Mouse (Mus musculus): ENCODE results near the gene Asb18.

Asb18 gene

DNA sequence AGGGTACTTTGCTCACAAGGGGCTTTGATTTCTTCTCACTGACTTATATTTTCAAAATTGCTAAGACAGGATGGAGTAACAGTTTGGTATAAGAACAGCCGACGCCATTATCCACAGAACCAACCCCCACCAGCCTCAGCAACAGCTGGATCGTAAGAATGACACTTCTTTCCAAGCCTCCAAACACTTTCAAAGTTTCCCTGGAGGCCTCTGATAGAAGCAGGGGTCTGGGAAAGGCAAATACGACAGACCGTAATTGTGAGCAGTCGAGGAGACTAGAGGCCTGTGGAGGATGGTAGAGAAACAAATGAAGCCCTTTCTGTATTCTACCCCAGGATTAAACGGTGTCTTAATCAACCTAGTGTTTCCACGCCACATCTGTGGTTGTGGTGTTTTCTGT lies 42.6 kb downstream of the Asb18 start:
- DNase-seq (ENCODE audit: low read depth, low spot score) = no peak

DNA sequence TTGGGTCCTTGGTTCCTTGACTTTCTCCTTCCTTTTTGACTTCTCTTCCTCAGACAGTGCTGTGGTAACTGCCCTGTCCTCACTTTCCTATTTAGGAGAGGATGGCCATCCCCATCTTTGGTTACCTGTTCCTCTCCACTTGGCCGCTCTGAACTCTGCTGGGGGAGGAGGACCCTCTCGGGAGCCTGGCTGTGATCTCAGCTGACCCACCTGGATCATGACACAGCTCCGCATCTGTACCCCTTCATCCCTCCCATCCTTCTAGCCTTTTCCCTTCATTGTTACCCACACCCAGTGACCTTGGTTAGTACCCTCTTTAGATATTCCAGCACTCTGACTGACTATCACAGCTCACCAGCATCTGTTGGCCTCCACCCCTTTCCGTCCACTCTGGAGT lies 44.8 kb downstream of the Asb18 start:
- no peak for DNase-seq (ENCODE audit: low read depth, low spot score)

DNA sequence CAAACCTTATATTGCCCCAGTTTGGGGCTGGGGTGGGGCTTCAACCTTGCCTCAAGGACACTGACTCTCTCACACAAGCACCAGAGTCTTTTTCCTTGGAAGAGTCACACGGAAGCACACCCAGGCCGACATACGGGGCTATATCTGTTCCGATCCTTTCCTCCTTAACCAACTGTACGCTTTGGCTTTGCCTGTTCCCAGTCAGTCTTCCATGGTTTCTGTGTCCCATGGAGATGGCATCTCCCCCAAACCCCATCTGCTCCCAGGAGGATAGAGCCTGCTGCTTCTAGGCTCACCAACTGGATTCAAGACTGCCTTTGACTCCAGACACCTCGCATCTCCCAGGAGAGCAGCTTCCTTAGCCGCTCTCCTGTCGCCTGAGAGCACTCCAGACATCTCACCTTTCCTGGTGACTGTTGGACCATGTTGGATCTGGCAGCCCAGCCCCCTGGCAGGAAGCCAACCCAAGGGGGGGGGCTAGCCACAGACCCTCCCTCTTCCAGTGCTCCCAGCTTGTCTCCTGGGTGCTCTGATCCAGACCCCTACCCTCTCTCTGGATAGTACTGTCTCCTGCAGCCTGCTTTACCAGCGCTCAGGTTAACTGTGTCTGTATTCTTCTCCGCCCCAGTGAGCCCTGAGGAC lies 45.3 kb downstream of the Asb18 start:
- DNase-seq (ENCODE audit: low read depth, low spot score) = no peak

DNA sequence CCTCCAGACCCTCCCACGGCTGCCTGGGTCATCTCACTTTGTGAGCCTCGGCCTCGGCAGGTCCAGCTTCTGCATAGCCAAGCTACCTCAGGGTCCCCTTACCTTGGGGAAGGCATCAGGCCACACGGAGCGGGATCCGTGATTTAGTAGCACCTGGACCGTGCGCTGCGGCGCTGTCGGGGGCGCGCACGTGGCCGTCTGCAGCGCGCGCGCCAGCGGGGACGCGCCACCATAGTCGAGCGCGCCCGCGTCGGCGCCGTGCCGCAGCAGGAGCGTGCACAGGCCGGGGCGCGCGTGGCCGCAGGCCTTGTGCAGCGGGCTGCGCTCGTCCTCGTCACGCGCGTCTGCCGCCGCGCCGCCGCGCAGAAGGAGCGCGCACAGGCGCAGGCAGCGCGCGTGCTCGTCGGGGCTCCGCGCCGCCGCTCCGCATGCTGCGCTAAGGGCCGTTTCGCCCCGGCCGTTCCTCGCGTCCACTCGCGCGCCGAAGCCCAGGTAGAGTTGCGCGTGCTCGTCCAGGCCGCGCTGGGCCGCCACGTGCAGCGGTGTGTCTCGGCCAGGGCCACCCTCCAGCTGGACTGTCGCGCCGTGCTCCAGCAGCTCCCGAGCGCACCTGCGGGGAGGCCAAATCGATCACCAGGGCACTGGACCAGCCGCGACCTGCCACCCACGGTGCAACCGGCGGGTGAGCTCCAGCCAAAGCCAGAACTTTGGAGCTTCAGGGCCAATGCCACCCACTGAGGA lies 46.2 kb downstream of the Asb18 start:
- no peak for DNase-seq (ENCODE audit: low read depth, low spot score)

DNA sequence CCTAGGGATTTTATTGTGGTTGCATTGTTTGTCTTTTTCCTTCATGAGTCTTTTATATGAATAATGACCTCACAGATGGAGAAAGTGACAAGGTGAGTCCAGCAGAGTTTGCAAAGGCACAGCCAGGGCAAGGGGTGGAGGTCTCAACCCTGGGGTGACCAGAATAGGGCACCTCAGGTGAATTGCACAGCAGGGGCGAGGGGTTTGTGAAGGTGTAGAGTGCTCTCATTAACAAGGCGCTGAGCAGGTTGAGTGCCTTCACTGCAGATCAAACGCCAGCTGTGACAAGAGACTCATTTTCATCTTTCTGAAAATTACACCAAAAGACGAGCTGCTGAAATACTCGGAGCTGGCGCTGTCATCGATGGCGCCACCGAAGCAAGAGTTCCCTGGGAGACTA lies 46.9 kb downstream of the Asb18 start:
- no peak for DNase-seq (ENCODE audit: low read depth, low spot score)

DNA sequence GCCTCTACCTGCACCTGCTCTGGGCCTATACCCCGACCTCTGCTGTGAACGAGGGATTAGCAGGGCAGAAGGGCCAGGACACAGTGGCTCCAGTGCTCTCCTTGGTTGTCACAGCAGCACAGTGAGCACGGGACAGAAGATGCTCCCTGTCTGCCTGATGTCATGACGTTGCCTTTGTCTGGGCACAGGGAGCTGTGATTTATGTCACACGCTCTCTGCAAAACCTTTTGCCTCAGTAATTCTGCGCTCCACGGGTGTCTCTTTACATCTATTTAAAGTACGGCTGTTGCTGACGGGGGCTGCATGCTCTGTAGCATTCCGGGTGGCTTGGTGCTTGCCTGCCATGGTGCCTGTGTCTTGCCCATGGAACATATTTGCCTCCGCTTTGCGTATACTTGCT lies 50.0 kb downstream of the Asb18 start:
- DNase-seq (ENCODE audit: low read depth, low spot score) = peak; percentile 71

DNA sequence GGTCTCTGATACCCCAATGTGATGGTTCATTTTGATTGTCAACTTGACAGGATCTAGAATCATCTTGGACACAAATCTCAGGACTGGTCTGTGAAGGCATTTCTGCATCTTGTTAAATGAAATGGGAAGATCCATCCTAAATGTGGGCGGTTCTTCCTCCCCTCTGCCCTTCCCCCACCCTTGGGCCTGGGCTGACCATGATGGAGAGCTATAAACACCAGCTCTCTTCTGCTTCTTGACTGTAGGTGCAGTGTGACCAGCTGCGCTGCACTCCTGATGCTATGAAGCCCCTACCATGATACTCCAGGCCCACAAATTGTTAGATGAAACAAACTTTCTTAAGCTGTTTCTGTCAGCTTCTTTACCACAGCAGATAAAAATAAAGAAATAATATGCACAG lies 51.2 kb downstream of the Asb18 start:
- DNase-seq (ENCODE audit: low read depth, low spot score) = no peak

DNA sequence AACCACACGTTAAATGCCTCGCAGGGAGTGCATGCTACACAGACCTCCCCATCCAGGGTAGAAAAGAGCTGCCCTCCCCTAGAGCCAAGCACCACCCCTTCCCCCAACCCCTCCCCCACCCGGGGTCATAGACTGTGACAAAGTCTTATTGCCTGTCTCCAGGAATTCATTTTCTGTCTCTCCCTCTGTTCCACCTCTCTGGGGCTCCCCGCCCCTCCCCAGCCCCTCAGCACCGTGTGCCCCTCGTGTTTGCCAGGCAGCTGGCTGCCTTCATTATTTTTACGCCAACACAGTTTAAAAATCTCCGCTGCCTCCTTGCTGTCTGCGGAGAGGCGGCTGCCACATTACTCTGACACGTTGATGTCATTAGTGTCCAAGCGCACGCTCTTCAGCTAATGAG lies 52.4 kb downstream of the Asb18 start:
- DNase-seq (ENCODE audit: low read depth, low spot score) = no peak

DNA sequence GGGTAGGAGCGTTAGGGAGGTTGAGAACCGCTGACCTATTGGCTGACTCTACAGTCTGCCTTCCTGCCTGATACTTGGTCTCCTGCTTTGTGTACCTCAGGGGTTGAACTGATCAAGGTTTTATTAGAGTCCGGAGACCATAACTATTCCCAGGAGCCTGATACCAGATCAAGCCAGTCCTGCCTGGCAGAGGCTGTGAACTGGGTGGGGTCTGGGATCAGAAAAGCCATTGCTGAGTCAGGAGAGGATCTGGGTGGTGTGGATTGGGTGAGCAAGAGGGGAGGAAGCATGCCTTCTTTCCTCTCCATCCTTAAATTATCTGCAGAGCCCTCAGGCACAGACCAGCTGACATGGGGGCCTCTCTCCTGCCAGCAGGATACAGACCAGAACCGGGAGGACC lies 55.1 kb downstream of the Asb18 start:
- no peak for DNase-seq (ENCODE audit: low read depth, low spot score)

DNA sequence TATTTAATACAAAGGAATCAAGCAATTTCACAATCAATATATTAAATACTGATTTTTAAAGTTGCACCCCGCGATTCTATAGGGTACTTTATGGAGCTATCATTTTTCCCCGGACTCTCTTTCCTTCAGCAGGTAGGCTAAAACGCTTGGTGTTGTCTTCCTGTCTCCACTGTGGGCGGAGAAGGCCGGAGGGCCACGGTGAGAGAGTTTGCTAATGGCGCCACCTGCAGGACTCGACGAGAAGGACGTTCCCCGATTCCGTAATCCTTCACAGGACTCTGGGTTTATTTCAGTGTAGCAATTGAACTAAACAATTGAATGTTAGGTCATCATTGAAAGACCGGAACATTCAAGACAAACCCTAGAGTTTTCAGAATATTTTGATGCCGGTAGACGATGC lies 71.3 kb downstream of the Asb18 start:
- peak; percentile 85 for DNase-seq (ENCODE audit: low read depth, low spot score)

DNA sequence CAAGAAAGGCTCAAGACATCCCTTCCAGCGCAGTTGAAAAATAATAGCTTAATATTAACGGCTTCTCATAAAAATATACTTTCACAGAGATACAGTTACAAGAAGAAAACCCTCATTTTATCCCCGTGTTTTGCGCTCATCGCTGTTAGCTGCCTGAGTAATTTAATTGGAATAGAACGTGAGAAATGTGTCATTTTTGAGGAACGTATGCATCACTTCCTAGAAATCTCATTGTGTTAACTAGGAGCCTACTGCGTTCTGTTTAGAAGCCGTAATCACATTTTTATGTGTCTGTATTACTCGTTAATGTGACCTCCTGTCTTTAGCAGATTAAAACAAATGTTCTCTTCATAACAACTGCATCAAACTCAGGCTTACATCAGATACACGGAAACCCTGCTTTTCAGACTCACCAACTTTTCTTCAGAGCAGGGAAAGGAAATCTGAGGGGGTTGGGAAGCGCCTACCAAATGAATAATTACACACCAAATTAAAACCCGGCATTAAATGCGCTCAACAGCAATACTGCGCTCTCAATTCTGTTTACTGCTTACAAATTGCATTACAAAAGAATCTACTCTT lies 72.0 kb downstream of the Asb18 start:
- no peak for DNase-seq (ENCODE audit: low read depth, low spot score)

DNA sequence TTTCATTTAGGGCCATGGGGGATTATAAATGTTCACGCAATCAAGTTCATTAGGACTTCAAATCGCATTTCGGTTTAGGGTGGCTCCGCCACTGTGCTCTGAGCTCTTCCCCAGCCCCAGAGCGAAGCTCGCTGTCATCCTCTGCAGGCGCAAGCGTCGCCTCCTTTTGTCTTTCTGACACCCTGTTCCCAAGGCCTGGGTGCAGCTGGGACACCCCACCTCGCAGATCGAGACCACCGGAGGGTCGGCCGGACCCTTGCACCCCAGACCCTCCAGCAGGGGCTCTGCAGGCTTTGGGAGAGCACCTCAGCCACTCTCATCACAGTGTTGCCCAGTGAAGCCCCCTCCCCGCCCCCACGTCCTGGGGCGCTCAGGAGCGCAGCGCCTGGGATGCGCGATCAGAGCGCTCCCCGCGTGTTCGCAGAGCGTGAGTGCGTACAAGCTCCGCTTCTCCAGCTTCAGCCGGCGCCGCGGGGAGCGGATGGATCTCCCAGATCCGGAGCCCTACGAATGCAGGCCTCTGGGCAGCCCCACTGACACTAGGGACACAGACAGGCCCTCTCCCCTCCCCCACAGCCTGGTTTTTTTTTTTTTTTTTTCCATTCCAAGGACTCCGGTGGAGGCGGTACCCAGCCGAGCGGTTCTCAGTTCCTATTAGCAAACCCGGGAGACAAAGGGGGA lies 72.6 kb downstream of the Asb18 start:
- DNase-seq (ENCODE audit: low read depth, low spot score) = no peak

DNA sequence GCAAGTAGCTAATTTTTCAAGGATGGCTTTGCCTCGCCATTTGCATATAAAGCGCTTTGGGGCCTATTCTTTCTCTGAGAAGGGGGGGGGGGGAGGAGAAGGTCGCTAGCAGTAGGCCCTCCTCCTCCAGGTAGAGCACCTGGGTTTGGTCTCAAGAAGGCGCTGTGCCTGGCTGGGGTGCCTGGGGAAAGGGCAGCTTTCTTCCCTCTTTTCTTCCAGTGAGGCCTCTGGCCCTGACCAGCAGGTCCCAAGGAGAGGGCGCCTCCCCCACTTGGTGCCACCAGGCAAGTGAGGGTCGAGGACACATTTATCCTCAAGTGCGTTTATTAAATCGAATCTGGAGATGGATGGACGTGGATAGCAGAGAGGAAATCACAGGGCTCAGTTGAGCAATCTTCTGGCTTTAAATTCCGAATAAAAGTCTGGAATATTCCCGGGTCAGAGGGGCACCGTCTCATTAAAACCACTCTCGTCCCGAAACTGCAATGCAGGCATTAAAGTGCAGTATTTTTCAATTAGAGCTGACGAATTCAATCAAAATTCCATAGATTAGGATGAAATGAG lies 73.4 kb downstream of the Asb18 start:
- DNase-seq (ENCODE audit: low read depth, low spot score) = no peak

DNA sequence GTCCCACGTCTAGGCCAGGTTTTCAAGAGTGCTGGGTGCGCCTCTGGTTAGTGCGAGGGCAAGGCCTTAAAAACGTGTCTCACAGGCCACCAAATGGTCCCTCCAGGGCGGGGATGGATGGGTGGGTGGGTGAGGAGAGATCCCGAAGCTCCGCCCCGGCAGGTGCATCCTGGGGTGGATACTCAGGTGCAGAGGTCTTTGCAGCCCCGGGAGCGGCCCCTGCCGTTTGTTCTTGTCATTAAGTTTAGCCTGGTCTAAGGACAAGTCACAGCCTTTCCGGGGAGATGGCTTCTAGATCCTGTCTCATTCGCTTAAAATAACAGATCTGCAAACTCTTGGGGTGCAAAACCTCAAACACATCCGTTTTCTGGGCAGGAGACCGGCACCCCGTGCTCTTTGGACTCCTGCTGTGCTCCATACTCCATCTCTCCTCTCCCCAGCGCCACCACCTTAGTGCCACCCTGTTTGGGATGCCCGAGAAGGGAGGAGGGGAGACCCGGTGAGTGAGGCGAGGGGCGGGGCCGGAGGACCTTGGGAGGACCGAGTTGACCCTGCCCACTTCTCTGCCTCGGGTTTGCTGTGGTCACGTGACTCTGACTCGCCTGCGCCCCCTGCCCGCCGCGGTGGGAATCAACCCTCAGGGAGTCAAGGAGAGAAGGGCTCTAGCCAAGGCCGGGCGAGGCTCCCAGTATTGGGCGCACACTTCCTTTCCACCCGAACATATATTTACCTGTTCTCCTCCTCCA lies 74.3 kb downstream of the Asb18 start:
- DNase-seq (ENCODE audit: low read depth, low spot score) = peak; percentile 90

DNA sequence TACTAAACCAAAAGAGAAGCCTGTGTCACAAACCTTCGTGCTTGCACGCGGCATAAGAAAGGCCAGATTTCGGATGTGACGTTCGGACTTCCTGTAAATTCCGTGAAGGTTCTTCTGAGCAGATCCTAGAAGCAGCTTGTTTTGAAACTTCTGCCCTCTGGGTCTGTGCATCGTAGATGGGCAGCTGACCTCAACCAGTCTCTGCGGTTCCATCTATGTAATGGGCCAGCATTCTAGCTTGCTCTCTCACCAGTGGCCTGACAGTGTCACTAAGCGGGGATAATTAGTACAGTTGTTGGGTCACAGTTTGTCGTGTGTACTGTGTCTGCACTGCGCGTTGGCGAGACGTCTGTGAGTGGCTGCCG lies 74.9 kb downstream of the Asb18 start:
- no peak for DNase-seq (ENCODE audit: low read depth, low spot score)

DNA sequence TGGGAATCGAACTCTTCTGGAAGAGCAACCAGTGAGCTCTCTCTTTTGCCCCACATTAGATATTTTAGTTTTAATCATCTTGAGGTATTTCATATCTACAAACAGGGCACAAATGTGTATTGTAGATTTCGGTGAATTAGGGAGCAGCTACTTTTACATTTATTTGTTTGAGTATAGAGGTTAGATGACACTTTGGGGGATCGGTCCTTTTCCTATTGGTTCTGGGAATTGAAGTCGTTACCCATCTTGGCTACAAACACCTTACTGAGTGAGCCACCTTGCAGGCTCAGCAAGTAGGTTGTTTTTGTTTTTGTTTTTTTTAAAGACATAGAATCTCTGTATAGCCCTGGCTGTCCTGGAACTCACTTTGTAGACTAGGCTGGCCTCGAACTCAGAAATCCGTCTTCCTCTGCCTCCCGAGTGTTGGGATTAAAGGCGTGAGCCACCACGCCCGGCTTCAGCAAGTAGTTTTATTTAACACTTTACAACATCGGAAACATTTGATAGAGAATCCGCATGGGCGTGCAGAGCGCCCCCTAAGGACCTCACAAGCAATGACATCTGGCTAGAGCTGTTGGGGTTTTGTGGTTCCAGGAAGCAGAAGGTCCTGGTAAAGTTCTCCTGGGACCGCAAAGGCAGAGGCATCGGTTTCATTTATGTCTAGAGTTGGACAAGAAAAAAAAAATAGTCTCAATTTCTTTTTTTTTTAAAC lies 75.4 kb downstream of the Asb18 start:
- no peak for DNase-seq (ENCODE audit: low read depth, low spot score)

DNA sequence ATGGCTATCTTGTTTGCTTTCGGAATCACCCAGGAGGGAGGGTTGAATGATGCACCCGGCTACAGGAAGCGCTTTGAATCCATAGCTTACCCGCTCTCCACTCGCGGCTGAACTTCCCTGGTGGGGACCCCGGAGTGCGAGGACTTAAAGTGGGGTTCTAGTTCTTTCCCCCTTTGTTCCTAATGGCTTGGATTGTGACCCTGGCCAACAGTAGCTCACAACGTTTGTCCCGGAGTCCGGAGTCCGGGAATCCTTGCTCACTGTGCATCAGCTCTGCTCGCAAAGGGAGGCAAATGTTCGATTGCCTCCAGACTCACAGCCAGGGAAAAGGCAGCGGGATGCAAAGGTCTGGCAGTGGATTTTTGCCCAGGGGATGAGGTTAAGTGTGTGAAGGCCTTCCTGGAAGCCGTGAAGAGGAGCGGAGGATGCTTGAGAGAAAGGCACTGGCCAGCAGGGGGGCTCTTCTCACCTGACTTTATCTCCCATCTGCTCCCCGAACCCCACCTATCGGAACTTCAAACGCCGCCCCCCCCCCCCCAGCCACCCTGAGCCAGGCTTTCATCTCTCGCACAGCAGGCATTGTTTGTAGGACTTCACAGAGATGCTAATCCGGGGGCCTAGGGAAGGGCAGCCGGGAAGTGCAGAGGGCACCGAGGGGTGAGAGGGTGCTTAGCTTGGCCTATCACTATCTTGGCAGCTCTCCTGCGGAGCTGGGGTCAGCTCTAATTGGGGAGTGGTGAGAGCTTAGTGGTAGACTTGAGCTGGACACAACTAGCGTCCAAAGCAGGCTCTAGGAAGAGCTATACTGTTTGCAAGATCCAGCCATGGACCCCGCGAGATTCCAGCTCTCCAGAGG lies 78.7 kb downstream of the Asb18 start:
- DNase-seq (ENCODE audit: low read depth, low spot score) = no peak

DNA sequence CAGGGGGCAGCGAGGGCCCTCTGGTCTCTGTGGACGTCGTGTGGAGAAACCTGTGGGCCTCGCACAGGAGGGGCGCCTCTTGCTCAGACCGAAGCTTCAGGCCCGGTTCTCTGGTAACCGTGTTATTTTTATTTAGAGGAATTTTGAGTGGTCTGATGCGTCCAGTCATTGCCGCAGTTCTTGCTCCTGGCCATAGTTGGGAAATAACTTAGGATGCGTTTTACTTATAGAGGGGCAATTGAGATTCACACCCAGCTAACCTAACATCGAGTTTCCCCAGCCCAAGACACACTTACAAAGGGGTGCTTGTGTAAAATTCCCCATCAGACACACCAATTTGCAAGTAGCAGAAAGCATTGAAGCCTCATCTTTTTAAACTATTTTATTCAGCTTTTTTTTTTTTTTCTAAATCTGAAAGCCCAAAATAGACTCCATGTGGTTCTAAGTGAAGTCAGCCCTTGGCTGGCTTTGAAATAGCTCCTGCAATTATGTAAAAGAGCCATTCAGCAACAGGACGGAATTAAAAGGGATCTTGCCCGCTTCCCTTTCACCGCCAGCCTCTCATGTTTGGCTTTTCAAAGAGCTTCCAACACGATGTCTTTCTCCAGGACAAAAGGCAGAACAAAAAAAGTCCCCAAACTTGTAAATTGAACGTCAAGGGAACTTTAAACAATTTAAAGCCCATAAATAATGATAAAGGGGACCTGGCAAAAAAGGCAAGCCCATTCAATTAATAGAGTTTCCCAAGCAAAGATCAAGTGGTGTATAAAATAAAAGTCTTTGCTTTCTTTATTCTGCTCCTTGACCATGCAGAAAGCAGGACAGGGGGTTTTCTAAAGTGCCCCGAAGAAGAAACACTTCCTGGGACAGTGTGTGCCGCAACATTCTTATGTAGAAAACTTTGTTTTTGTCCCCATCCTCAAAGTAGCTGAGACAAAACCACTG lies 79.9 kb downstream of the Asb18 start:
- no peak for DNase-seq (ENCODE audit: low read depth, low spot score)

DNA sequence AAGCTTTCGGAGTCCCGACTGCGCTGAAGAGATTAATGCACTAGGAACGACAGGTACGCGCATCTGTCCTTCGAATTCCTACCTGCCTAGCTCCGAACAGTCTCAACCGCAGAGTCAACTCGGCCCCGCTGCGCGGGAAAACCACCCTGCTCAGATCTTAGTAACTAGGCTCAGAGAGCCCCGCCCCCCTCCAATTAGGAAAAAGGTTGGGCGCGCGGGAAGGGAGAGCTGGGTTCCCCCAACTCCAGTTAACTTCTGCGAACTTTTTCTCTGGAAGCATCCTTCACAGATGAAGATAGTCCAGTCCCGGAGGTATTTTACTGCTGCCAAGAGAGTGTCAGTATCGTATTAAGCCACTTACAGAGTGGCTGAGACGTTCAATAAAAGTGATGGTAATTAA lies 80.7 kb downstream of the Asb18 start:
- DNase-seq (ENCODE audit: low read depth, low spot score) = no peak
